Mouse (Mus musculus): ENCODE results near the gene Rab44.
"Not testable (repeated sequence)": the region's sequence is repeated elsewhere in the genome, so short reads cannot be mapped to it uniquely, and the experiment has no call there.

Rab44 gene

DNA sequence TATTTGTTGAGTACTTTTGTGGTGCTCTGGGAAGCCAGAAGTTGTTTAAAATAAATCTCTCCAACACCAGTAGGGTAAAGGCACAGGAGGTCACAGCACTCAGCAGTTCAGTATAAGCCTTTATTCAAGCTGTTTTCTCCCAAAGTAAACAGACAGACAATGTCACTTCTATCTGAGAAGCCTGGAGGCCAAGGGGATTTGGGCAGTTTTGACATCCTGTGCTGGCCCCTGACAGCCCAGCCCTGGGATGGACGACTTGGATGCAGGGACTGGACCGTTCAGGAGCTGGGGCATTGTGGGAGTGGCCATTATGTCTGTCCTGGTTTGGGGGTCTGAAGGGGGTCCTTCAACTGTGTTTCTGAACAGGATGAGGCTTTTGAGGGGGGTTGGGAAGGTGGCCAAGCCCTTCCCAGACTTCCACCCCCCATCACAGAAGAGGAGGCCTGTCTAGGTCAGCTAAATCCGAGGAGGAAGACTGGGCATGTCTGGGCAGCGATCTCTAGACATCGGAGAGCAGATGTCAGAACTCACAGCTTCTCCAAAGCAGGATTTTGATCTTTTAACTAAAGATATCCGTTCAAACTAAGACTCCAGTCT lies 22.5 kb upstream of the Rab44 start:
- no peak for DNase-seq

DNA sequence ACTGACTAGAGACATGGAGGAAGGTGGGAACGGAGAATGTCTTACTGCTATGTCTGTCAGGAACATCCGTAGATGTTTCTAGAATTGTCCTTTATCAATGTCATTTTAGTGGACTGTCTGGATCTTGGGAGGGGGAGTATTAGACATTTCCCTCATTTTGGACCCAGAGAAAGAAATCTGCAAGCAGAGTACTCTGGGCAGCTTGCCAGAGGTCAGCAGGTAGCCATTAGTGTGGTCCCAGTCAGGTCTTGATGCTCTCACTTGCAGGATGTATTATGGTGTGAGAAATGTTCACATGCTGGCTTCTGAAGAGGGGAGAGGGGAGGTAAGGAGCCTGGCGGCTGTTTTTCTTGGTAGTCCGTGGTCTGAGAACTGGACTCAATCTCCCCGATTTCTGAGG lies 21.4 kb upstream of the Rab44 start:
- DNase-seq, result no peak

- peak; percentile 88 for DNase-seq
Measured at GRCm38 (mm10) chr17:29093110-29093952, 20.6 kb upstream of the Rab44 start.

DNA sequence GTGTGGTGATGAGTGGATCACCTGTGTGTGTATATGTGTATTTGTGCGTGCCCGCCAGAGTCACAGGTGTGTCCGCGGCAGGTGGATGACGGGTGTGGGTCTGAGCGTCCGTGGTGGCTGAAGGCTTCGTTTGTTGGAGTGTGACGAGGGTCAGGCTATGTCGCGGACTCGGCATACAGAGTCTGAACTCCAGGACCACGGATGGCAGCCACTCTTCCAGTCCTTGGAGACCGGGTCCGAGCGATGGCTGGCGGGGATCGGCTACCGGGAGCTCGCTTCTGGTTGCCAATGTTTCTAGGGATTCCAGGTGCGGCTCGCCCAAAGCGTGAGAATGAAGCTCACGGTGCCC lies 20.0 kb upstream of the Rab44 start:
- no peak for DNase-seq

- DNase-seq, result peak; percentile 65
Measured at GRCm38 (mm10) chr17:29094310-29095181, 19.4 kb upstream of the Rab44 start.

- DNase-seq, result peak; percentile 98
Measured at GRCm38 (mm10) chr17:29095201-29095733, 18.7 kb upstream of the Rab44 start.

DNA sequence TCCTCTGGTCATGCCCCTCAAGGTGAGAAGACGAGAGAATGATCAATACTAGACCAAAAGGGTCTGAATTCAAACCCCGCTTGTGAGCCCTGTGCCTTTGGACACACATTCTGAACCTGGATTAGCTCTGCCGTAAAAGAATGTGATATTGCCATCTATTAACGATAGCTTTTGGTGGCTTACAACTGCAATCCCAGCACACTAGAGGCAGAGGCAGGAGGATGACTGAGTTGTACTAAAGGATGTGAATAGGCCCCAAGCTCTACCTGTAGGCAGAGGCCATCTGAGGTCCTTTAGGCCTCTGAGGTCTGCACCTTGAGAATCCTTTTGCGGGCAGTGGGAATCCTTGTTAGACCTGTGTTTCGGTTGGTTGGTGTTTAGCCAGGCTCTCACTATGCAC lies 17.7 kb upstream of the Rab44 start:
- no peak for DNase-seq

- DNase-seq, result no peak
Measured at GRCm38 (mm10) chr17:29096851-29097561, 16.9 kb upstream of the Rab44 start.

DNA sequence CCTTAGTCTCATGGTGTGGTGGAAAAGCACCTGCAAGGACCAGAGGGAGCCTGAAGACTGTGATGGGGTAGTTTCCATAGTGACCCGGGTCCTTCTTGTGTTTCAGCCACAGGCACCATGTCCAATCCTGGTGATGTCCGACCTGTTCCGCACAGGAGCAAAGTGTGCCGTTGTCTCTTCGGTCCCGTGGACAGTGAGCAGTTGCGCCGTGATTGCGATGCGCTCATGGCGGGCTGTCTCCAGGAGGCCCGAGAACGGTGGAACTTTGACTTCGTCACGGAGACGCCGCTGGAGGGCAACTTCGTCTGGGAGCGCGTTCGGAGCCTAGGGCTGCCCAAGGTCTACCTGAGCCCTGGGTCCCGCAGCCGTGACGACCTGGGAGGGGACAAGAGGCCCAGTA lies 15.7 kb upstream of the Rab44 start:
- DNase-seq, result no peak

DNA sequence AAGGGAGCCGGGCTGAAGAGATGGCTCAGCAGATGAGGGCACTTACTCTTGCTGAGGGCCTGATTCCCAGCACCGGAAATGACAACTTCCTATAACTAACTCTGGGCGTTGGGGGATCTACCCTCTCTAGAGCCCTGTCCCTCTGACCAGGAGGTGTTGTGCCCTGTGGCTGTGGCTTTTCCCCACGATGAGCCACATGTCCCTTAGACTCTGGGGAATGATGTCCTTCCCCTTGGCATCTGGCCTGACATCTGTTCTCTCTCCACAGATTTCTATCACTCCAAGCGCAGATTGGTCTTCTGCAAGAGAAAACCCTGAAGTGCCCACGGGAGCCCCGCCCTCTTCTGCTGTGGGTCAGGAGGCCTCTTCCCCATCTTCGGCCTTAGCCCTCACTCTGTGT lies 14.9 kb upstream of the Rab44 start:
- no peak for DNase-seq

DNA sequence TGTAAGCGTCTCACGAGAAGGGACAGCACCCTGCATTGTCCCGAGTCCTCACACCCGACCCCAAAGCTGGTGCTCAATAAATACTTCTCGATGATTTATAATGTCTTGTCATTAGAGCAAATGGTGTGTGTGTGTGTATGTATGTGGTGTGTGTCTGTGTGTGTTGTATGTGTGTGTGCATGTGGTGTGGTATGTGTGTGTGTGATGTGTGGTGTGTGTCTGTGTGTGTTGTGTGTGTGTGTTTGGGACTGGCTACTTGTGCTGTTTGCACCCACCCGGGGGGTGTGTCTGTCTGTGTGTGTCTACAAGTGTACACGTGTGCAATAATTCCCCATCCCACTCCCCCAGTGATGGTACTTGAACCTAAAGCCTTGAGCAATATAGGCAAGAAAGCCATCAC lies 13.3 kb upstream of the Rab44 start:
- no peak for DNase-seq

DNA sequence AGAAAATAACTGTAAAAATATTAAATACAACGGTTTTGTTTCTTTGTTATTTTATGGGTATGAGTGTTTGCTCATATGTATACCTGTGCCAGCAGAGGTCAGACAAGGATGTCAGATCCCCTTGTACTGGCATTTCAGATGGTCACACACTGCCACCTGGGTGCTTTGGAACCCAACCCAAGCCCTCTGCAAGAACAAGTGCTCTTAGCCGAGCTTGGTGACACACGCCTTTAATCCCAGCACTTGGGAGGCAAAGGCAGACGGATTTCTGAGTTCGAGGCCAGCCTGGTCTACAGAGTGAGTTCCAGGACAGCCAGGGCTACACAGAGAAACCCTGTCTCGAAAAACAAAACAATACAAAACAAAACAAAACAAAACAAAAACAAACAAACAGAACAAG lies 3.6 kb upstream of the Rab44 start:
- DNase-seq, result not testable (repeated sequence)

GRCm38 (mm10) chr17:29111332-29111731 lies 2.6 kb upstream of the Rab44 start:
- DNase-seq, result no peak

- no peak for DNase-seq
Measured at GRCm38 (mm10) chr17:29116023-29116422, 2.1 kb downstream of the Rab44 start.

GRCm38 (mm10) chr17:29117006-29117648 lies 3.2 kb downstream of the Rab44 start:
- no peak for DNase-seq

GRCm38 (mm10) chr17:29118057-29118456 lies 4.1 kb downstream of the Rab44 start:
- DNase-seq, result no peak

DNA sequence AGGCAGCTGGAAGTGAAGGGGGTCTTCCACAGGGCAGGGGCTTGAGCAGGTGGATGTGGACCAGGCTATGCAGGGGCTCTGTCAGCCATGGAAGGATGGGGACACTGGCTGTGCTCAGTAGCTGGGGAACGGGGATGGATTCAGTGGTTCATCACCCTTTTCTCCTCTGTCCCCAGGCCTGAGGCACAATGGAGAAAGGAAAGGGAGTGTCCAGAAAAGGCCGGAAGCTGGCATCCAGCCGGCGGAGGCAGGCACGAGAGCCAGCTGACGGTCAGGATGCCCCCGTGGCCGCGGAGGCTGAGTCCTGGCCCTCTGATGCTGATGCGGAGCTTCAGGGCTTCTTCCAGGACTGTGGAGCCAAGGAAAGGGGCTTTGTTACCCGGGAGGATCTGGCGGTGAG lies 6.7 kb downstream of the Rab44 start:
- no peak for DNase-seq

GRCm38 (mm10) chr17:29122817-29123216 lies 8.9 kb downstream of the Rab44 start:
- no peak for DNase-seq

- DNase-seq, result no peak
Measured at GRCm38 (mm10) chr17:29123578-29124174, 9.7 kb downstream of the Rab44 start.

DNA sequence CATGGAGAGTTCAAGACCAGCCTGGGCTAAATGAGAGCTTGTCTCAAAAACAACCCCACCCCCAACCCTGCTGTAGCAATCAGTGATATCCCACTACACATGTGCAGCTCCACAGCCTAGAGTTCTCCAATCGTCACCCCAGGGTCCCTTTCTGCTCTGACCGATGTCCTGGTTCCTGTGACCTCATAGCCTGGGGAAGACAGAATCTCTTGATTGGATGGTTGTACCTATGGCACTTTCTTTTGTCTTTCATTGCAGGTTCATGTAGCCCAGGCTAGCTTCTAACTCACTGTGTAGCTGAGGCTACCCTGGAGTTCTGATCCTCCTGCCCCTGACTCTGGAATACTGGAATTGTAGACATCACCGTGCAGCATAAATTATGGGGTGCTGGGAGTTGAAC lies 12.6 kb downstream of the Rab44 start:
- DNase-seq, result no peak

DNA sequence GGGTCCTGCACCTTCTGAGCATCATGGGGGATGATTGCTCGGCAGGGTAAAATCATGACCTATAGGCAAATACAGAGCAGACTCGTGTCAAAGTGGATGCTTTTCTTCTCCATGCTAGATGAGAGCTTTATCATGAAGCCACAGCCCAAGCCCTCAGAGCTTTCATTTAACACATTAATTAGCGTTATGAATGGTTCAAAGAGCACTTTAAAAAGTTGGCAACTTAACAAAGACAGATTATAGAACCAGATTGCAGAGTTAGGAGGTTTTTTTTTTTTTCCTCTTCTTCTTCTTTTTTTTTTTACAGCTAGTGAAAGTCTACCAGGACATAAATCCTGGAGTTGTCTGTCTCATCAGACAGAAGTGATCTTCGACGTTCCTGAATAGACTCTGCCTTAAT lies 15.4 kb downstream of the Rab44 start:
- no peak for DNase-seq

- no peak for DNase-seq
Measured at GRCm38 (mm10) chr17:29135066-29135465, 21.1 kb downstream of the Rab44 start.
